Comparison of ENCODE assay signal across 9 mouse cellular contexts in the genomic region with DNA sequence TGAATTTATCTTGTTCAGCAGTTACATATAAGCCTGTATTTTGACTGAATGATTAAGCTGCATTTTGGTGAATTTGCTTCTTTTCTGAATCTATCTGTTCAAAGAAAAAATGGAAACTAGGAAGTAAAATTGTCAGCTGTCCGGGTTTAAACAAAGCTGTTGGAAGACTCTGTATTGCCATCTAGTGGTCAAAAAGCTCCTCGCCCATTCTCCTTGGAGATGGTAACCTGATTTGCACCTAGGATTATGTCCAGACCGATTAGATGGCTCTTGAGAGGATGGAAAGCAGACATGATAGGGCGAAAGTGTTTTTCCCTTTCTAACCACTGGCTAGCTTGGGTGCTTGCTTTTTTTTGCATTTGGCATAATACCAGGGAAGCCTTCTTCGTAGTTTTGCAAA. TPM values are rescaled to one million over a fixed set of nuclear protein-coding genes. Genes with fewer than 3 reads are reported as not detected.
DNase-seq lines count a peak whose midpoint lies in the region; ATAC-seq lines count a peak whose summit lies in the region.
"Had no signal": no experiment of that assay in that cellular context is flagged by ENCODE, and none has a peak within 500 bp of the region (broad histone marks: within the 10 kb centered on the region; RNA-seq: fewer than 3 reads in every experiment).

No protein-coding gene starts in this region.

- DNase-seq in ovary, postnatal 14 days (ENCODE audit: low spot score) = peak; percentile 44
- no peak for DNase-seq in ovary, adult 18-20 months (ENCODE audit: low spot score)
- DNase-seq in adrenal gland, postnatal 14 days = peak; percentile 58
- DNase-seq in embryonic facial prominence, embryonic 10.5 days (ENCODE audit: low spot score) = peak; percentile 53
- DNase-seq in hindbrain, embryonic 14.5 days (ENCODE audit: low spot score) = peak; percentile 80
- peak; percentile 37 to 63 for DNase-seq in left cerebral cortex, postnatal 10 days (ENCODE audit: extremely low spot score in 1 of 2, low spot score in 2 of 2)
- DNase-seq in naive thymus-derived CD4-positive, alpha-beta T cell, adult 2 months (ENCODE audit: low read depth) = peak; percentile 12

- H3K27ac ChIP-seq in embryonic facial prominence, embryonic 10.5 days (replicated peaks) = no peak overlapping the region
- no peak overlapping the region for H3K27ac ChIP-seq in hindbrain, embryonic 14.5 days

- ATAC-seq in hindbrain, embryonic 14.5 days (ENCODE audit: low FRiP score) = no peak; the same call in 1 of the 2 replicates
- ATAC-seq in activated CD4-positive, CD25-positive, alpha-beta regulatory T cell, adult 4 months = no peak

- intact Hi-C loops in left cerebral cortex, postnatal 10 days (cut with DNase I) = no loop called here

- no peaks in the 10 kb centered on the region for H3K36me3 ChIP-seq in embryonic facial prominence, embryonic 10.5 days (replicated peaks)
- H3K36me3 ChIP-seq in hindbrain, embryonic 14.5 days (replicated peaks; ENCODE audit: control insufficient read depth, insufficient read depth) = no peaks in the 10 kb centered on the region

- H3K9me3 ChIP-seq in embryonic facial prominence, embryonic 10.5 days = no peaks in the 10 kb centered on the region
- H3K9me3 ChIP-seq in hindbrain, embryonic 14.5 days (ENCODE audit: control insufficient read depth, low read length) = no peaks in the 10 kb centered on the region

- no peaks in the 10 kb centered on the region for H3K27me3 ChIP-seq in embryonic facial prominence, embryonic 10.5 days (replicated peaks; ENCODE audit: low read depth, poor library complexity, severe bottlenecking)
- H3K27me3 ChIP-seq in hindbrain, embryonic 14.5 days (ENCODE audit: control insufficient read depth, insufficient read depth, low read length) = no peaks in the 10 kb centered on the region

- WGBS in embryonic facial prominence, embryonic 10.5 days = 35% methylated on average over 5 of the region's 5 CpGs
- WGBS in hindbrain, embryonic 14.5 days = 40% methylated on average over 5 of the region's 5 CpGs

- H3K4me2 ChIP-seq in hindbrain, embryonic 14.5 days (replicated peaks) = no peak overlapping the region

- no peak overlapping the region for H3K9ac ChIP-seq in hindbrain, embryonic 14.5 days

- H3K4me1 ChIP-seq in embryonic facial prominence, embryonic 10.5 days = no peaks in the 10 kb centered on the region
- no peaks in the 10 kb centered on the region for H3K4me1 ChIP-seq in hindbrain, embryonic 14.5 days (replicated peaks; ENCODE audit: control insufficient read depth, insufficient read depth, low read length)

- no peak overlapping the region for H3K4me3 ChIP-seq in embryonic facial prominence, embryonic 10.5 days
- H3K4me3 ChIP-seq in hindbrain, embryonic 14.5 days (replicated peaks; ENCODE audit: low read length) = no peak overlapping the region
- H3K4me3 ChIP-seq: myocyte had no signal

RNA-seq across cellular contexts. Expression of a gene that starts 19.1 kb away (rescaled TPM):
- 3.1 and 5.0 TPM in 2 replicates for total RNA-seq in adrenal gland, postnatal 14 days (2021)
- 0.43 and 0.46 TPM in 2 replicates for polyA plus RNA-seq in embryonic facial prominence, embryonic 10.5 days (2016; fragmentation: Nextera tagmentation; extraction: Ambion mirVana)
- 0.67 and 0.90 TPM in 2 replicates for polyA plus RNA-seq in hindbrain, embryonic 14.5 days (2014; fragmentation: Nextera tagmentation; extraction: Ambion mirVana)
- 1 to 10 TPM; 1.4 to 1.7 TPM for total RNA-seq in left cerebral cortex, postnatal 10 days (2021)
- not detected for polyA plus RNA-seq in activated CD4-positive, CD25-positive, alpha-beta regulatory T cell, adult 4 months (2017; shearing (Covaris generic))
- polyA plus RNA-seq: myocyte had no signal
